Mouse (Mus musculus) stomach, postnatal 0 days (tissue): ENCODE results near the gene Cadm1.

Source experiments
- CTCF ChIP-seq: IDR thresholded peaks from 2 replicates; pipeline ENCODE4 v1.5.1; 2016; ENCODE audit warnings: antibody characterized with exemption, low read depth, mild to moderate bottlenecking, moderate library complexity
- EP300 ChIP-seq: optimal IDR thresholded peaks from 2 replicates; pipeline ENCODE3; 2016; ENCODE audit warnings: antibody characterized with exemption

DNA sequence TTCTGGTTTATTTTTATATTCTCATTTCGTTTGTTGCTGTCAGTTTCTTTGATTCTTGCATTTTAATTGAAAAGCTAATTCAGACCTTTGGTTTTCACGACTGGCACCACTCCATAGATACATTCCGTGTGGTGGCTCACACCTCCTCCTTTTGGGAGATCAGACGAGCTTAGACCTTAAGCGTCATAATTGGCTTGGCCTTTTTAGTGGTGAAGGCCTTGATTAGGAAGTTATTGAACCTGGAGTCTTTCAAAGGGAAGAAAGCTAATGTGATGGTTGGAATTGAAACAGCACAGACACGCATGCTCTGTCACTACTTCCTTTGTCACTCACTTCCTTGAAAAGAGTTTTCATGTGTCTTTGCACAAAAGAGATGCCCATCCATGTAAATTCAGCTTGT is 249.3 kb downstream of the Cadm1 start:
- TF ChIP-seq CTCF: no peak
- no peak for TF ChIP-seq EP300
